Mouse (Mus musculus): ENCODE measurements around the gene Tmem151b.

- TF ChIP-seq ZNF384 (IDR thresholded peaks at IDR 0.05; ENCODE audit: low read depth, low read length), result no peak
- no peak for TF ChIP-seq CHD2 (IDR thresholded peaks at IDR 0.05; ENCODE audit: low read depth, low read length)
- TF ChIP-seq ZC3H11A (IDR thresholded peaks at IDR 0.05; ENCODE audit: borderline replicate concordance, low read depth, low read length), result no peak
- no peak for TF ChIP-seq HCFC1 (IDR thresholded peaks at IDR 0.05; ENCODE audit: borderline replicate concordance, insufficient read depth, low read length)
These were observed 34.2 kb downstream of the Tmem151b start for GRCm38 (mm10) chr17:45515204-45515726.

Measured in ES-E14 (cell line).